Mouse (Mus musculus): ENCODE data around the gene Kcnip4. TPM values are rescaled to one million over a fixed set of nuclear protein-coding genes. Genes with fewer than 3 reads are reported as not detected.

The Kcnip4 gene
- polyA plus RNA-seq, 1 experiment from 2014 or later, result 4.1 TPM

DNA sequence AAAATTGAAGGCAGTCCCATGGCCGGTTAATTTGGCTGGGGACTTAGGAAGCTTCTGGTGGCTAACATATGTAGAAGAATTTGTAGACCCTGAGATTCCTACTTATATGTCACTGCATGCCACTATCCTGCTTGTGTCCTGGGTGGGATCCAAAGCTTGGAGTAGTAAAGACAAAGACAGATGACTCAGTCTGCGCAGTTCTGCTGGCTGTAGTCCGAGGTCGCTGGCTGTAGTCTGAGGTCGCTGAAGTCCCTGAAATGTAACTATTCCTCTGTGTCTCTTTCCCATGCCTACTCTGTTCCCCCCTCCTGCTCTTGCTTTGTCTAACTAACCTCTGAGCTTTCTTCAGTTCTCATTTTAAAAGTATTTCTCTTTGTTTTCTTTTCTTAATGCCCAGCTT is 1114.4 kb downstream of the Kcnip4 start:
- WGBS, result 73% methylated on average over 5 of the region's 5 CpGs
- Histone ChIP-seq H3K27me3 (no peaks in the 10 kb centered on the region), H3K4me1 (peaks cover 17% of the 10 kb centered on the region), H3K9me3 (no peaks in the 10 kb centered on the region), H3K4me3 (no peak overlapping the region), H3K27ac (no peak overlapping the region), H3K9ac (no peak overlapping the region), H3K4me2 (replicated peaks) (no peak overlapping the region), H3K36me3 (no peaks in the 10 kb centered on the region)
- no peak for ATAC-seq (ENCODE audit: low FRiP score, low read depth)

DNA sequence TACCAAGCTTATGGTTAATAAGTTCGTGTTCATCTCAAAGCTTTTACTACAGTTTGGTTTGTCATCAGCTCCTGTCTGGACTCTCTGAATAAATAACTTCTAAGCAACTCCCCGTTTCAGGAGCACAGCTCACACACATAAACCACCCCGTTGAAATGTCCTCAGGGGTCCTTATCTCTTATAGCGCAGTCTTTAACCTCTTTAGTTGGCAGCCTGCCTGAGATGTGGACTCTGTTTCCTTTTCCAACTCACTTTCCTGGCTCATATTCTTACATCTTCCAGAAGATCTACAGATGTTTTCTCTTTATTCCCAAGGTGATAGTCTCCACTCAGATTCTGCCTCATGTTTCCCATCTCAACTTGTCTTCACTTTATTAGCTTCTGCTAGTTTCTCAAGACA is 1116.4 kb downstream of the Kcnip4 start:
- Histone ChIP-seq H3K27me3 (no peaks in the 10 kb centered on the region), H3K27ac (no peak overlapping the region), H3K9ac (no peak overlapping the region), H3K36me3 (no peaks in the 10 kb centered on the region), H3K4me3 (no peak overlapping the region), H3K4me1 (peaks cover 17% of the 10 kb centered on the region), H3K4me2 (replicated peaks) (no peak overlapping the region), H3K9me3 (no peaks in the 10 kb centered on the region)
- WGBS, result 46% methylated on average over 4 of the region's 4 CpGs
- ATAC-seq (ENCODE audit: low FRiP score, low read depth), result no peak; the same call in 1 of the 2 replicates

GRCm38 (mm10) chr5:48402497-48402896 is 1122.2 kb downstream of the Kcnip4 start:
- Histone ChIP-seq H3K36me3 (peaks cover 4% of the 10 kb centered on the region), H3K4me3 (no peak overlapping the region), H3K27ac (0 out of 2 replicates have a peak overlapping the region, but pooled peaks have one; percentile 10), H3K4me1 (peaks cover 22% of the 10 kb centered on the region), H3K9ac (no peak overlapping the region), H3K9me3 (no peaks in the 10 kb centered on the region), H3K4me2 (replicated peaks) (0 out of 2 replicates have a peak overlapping the region, but pooled peaks have one; percentile 17), H3K27me3 (no peaks in the 10 kb centered on the region)
- peak; percentile 88 for ATAC-seq (ENCODE audit: low FRiP score, low read depth)
- WGBS, result 21% methylated on average over 3 of the region's 3 CpGs

DNA sequence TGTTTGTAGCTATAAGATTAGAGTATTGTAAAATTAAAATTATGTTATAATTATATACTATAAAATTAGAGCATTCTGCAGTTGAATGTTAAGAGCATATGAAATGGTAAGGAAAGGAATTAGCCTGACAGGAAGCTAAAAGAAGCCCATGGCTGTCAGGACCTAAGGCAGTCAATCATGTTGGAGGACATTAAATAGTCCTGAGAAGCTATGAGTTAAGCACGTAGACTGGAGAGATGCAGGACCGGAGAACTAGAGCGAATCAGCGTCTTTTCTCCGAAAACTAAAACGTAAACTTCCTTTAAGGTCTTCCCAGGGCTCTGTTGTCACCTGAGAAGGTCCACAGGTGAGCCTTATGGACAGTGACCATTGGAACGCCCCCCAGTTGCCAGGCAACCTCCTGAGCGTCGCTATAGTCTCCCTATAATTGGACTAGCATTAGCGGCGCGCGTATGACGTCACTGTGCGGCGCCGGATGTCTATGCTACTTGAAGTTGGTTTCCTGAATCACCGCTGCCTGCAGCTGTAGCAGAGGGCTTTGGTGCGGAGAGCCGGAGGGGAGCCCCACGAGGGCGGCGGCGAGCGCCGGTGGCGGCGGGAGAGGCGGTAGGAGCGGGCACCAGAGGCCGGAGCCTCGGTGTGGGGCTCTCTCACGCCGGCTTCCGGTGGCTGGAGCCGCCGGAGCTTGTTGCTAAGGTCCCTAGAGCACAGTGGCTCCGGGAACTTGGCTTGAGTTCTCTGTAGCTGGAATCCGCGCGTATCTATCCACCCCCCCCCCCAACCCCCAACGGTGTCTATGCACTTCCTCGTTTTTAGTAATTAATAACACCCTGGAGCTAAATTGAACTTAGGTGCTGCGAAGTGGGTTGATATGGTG is 1152.6 kb downstream of the Kcnip4 start:
- no peaks in the 10 kb centered on the region for H3K27me3 ChIP-seq
- peaks cover 21% of the 10 kb centered on the region for H3K36me3 ChIP-seq
- peak; percentile 100 for ATAC-seq (ENCODE audit: low FRiP score, low read depth)
- no peaks in the 10 kb centered on the region for H3K9me3 ChIP-seq
- WGBS, result under 1% methylated on average over 44 of the region's 44 CpGs
- H3K27ac ChIP-seq, result no peak overlapping the region
- H3K4me3 ChIP-seq, result peak overlapping the region; percentile 96
- H3K4me2 ChIP-seq (replicated peaks), result peak overlapping the region; percentile 72
- peak overlapping the region; percentile 88 for H3K9ac ChIP-seq
- H3K4me1 ChIP-seq, result peaks cover 10% of the 10 kb centered on the region; the same call in 1 of the 2 replicates

DNA sequence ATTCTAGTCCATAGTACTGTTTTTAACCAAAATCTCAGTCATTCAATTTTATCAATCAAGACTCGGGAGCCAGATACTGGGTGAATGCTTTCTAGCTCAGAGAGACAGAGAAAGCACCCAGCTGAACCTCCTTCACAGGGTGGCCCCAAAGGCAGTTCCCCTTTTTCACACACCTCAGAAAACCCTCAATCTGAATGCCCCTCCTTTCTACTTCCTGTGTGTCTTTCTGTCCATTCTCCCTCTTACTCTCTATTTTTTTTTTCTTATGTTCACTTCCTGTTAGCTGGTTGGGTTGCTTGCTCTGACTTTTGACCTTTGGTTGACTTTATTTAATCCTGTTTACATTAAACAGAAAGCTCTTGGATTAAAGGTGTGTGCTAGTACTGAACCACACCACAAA is 1175.4 kb downstream of the Kcnip4 start:
- H3K9me3 ChIP-seq, result no peaks in the 10 kb centered on the region
- H3K4me2 ChIP-seq (replicated peaks), result no peak overlapping the region
- no peak overlapping the region for H3K4me3 ChIP-seq
- H3K9ac ChIP-seq, result no peak overlapping the region
- no peak for ATAC-seq (ENCODE audit: low FRiP score, low read depth)
- WGBS, result 96% methylated on average over 1 of the region's 1 CpGs
- H3K27me3 ChIP-seq, result 0 out of 2 replicates have a peak, but pooled peaks cover 2% of the 10 kb centered on the region
- H3K36me3 ChIP-seq, result no peaks in the 10 kb centered on the region
- no peak overlapping the region for H3K27ac ChIP-seq
- no peaks in the 10 kb centered on the region for H3K4me1 ChIP-seq

DNA sequence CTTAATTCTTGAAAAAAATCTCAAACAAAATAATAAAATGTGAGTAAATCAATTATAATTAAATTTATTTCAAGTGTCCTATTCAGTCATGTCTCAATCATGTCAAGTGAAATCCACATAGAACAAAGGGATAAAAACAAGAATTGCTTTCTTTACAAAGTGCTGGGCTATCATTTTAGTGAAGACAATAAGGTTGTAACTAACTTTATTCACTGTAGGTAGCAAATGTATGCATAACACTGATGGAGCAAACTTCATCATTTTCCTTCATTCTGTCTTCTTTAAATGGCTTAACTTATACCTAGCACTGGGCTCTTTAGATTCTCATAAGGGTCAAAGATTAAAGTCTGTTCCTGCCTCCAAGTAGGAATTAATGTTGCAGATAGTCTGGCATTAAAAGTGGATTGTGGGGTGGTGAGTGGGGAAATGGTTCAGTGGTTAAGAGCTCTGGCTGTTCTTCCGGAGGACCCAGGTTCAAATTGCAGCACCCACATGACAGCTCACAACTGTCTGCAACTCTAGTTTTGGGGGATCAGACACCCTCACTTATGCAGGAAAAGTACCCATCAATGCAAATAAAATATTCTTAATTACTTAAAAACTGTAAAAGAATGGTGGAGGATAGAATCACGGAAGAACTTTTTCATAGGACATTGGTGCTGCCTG is 1178.6 kb downstream of the Kcnip4 start:
- no peak overlapping the region for H3K4me2 ChIP-seq (replicated peaks)
- H3K4me3 ChIP-seq, result no peak overlapping the region
- H3K9ac ChIP-seq, result no peak overlapping the region
- H3K9me3 ChIP-seq, result no peaks in the 10 kb centered on the region
- no peak for ATAC-seq (ENCODE audit: low FRiP score, low read depth)
- H3K36me3 ChIP-seq, result no peaks in the 10 kb centered on the region
- 89% methylated on average over 2 of the region's 2 CpGs for WGBS
- 0 out of 2 replicates have a peak, but pooled peaks cover 2% of the 10 kb centered on the region for H3K27me3 ChIP-seq
- H3K4me1 ChIP-seq, result no peaks in the 10 kb centered on the region
- no peak overlapping the region for H3K27ac ChIP-seq

DNA sequence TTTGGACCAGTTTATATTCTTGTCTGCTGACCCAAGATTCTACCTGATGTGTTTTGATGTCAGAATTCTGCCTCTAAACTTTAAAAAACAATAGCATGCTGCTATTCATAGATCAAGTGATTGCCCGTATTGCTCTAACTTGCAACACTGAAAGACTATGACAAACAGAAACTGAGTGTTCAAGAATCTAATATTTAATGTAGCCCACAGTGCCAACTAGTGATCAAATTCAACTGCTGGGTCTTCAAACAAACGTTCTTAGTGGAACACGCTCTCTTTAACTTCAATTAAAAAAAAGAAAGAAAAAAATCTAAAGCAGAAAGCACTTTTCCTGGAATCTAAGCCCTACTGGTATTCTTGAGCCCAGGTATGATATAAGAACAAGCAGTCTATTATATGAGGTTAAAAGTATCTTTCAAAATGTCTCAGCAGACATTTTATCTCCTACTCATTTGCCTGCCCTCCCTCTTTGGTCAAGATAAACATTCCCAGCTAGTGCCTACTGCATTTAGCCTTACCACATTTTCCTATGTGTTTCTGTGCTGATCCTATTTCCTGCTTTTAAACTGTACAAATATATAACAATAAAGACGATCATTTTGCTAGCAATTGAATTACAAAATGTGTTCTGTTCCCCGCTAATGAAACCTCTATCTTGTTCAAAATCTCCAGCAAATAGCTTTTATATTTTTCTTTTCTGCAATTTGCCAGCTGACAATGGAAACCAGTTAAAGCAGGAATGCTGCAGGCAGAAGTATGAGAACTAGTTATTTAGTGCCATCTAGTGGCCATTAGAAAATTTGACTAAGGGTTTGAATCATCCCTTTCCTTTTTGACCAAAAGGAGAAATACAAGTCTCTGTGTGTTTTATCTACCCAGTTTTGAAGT is 1179.4 kb downstream of the Kcnip4 start:
- Histone ChIP-seq H3K4me2 (replicated peaks) (no peak overlapping the region), H3K4me3 (no peak overlapping the region), H3K4me1 (no peaks in the 10 kb centered on the region), H3K36me3 (no peaks in the 10 kb centered on the region), H3K27me3 (0 out of 2 replicates have a peak, but pooled peaks cover 2% of the 10 kb centered on the region), H3K27ac (no peak overlapping the region), H3K9me3 (no peaks in the 10 kb centered on the region), H3K9ac (no peak overlapping the region)
- ATAC-seq (ENCODE audit: low FRiP score, low read depth), result peak; percentile 59; the same call in 1 of the 2 replicates
- WGBS, result 53% methylated on average over 5 of the region's 5 CpGs

DNA sequence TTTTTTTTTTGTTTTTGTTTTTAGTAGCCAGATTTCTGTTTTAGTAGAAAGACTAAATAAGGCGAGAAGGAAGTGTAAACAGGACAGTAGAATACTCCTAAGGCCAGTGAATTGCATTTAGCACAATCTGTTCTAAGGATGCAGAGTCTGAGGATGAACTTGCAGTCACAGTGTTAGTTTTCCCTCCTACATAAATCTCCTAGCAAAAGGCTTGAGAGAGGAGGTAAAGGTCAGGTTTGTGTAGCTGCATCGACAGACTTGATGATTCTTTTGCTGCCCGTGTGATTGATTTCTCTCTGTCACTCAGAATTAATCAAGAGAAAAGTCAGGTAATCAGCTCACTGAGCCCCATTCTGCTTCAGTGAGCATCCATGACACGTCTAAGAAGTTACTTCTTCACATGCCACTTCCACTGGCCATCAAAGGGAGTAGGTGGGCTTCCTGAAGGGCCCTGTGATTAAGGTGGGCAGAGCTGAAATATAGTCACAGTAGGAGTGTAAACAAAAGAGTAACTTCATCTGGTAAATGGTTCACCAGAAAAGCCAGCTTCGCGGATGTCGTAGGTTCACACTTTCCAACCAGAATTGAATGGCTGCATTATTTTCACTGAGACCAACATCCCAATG is 1183.8 kb downstream of the Kcnip4 start:
- Histone ChIP-seq H3K9me3 (no peaks in the 10 kb centered on the region), H3K4me2 (replicated peaks) (no peak overlapping the region), H3K9ac (no peak overlapping the region), H3K27me3 (no peaks in the 10 kb centered on the region), H3K4me3 (no peak overlapping the region), H3K27ac (no peak overlapping the region), H3K36me3 (no peaks in the 10 kb centered on the region), H3K4me1 (no peaks in the 10 kb centered on the region)
- ATAC-seq (ENCODE audit: low FRiP score, low read depth), result no peak
- 64% methylated on average over 7 of the region's 7 CpGs for WGBS
